Mouse (Mus musculus) midbrain, embryonic 11.5 days (tissue): Measurements from ENCODE around the gene Zfp595. TPM values are rescaled to one million over a fixed set of nuclear protein-coding genes. Genes with fewer than 3 reads are reported as not detected.
"Not testable (repeated sequence)": the region's sequence is repeated elsewhere in the genome, so short reads cannot be mapped to it uniquely, and the experiment has no call there.

Source experiments
- ATAC-seq: fragments of 200-750 bp; cut with Nextera tagmentation; 2 replicates; pipeline ENCODE4 v1.8.0; 2017; ENCODE audit warnings: moderate TSS enrichment, moderate library complexity; ENCODE audit not compliant: low FRiP score
- DNase-seq: peaks from one replicate; pipeline ENCODE4 v3.0.0; 2015; ENCODE audit warnings: low spot score; ENCODE audit errors: missing footprints
- H3K27ac ChIP-seq: fragments of 300-500 bp; sonication (generic); 2 replicates; pipeline ENCODE4 v1.5.1; 2014; ENCODE audit warnings: low read depth, low read length
- H3K27me3 ChIP-seq: fragments of 300-500 bp; sonication (generic); 2 replicates; pipeline ENCODE4 v1.6.1; 2014; ENCODE audit warnings: mild to moderate bottlenecking, low read length, moderate library complexity, mixed read lengths; ENCODE audit not compliant: control insufficient read depth, insufficient read depth
- H3K36me3 ChIP-seq: fragments of 300-500 bp; sonication (generic); 2 replicates; pipeline ENCODE4 v1.6.1; 2014; ENCODE audit warnings: mild to moderate bottlenecking, low read length, moderate library complexity, mixed read lengths; ENCODE audit not compliant: control insufficient read depth, insufficient read depth
- H3K4me1 ChIP-seq: fragments of 300-500 bp; sonication (generic); 2 replicates; pipeline ENCODE4 v1.6.1; 2014; ENCODE audit warnings: low read length; ENCODE audit not compliant: control insufficient read depth, insufficient read depth
- H3K4me2 ChIP-seq: fragments of 300-500 bp; sonication (generic); 2 replicates; pipeline ENCODE4 v1.6.1; 2014; ENCODE audit warnings: mild to moderate bottlenecking, moderate library complexity
- H3K4me3 ChIP-seq: fragments of 300-500 bp; sonication (generic); 2 replicates; pipeline ENCODE4 v1.5.1; 2014; ENCODE audit warnings: low read depth, low read length
- H3K9ac ChIP-seq: fragments of 300-500 bp; sonication (generic); 2 replicates; pipeline ENCODE4 v1.6.1; 2014; ENCODE audit warnings: low read length
- H3K9me3 ChIP-seq: fragments of 300-500 bp; sonication (generic); 2 replicates; pipeline ENCODE4 v1.6.1; 2016; ENCODE audit warnings: low read length; ENCODE audit not compliant: control insufficient read depth
- WGBS: fragments of 180-500 bp; shearing (Covaris S2); extraction: QIAGEN DNeasy Blood & Tissue Kit; methylation state at CpG from one replicate; pipeline ENCODE4 v1.1.7; 2014; 5-methylcytosine and 5-hydroxymethylcytosine counted together
- polyA plus RNA-seq: library from polyadenylated mRNA; unstranded; fragments of >200 nt; fragmentation: Nextera tagmentation; extraction: Ambion mirVana; gene quantifications from 2 replicates; pipeline ENCODE4 v1.2.1, GENCODE M21; 2014

The Zfp595 gene
- 2.1 and 2.5 TPM in 2 replicates for polyA plus RNA-seq

- Histone ChIP-seq H3K4me1 (no peaks in the 10 kb centered on the region), H3K36me3 (no peaks in the 10 kb centered on the region), H3K27ac (no peak within 1 kb of the TSS), H3K9ac (peak within 1 kb of the TSS; percentile 61), H3K27me3 (no peaks in the 10 kb centered on the region), H3K4me2 (peak within 1 kb of the TSS; percentile 51), H3K4me3 (peak within 1 kb of the TSS; percentile 35), H3K9me3 (no peaks in the 10 kb centered on the region)
- DNase-seq (peak; percentile 98), ATAC-seq (peak; percentile 93)
- WGBS: 20% methylated on average over 17 of the region's 17 CpGs
These were observed at the start of gene Zfp595 for GRCm38 (mm10) chr13:67332019-67332724. Zfp595 (minus strand) TSS chr13:67332570.

GRCm38 (mm10) chr13:67376255-67376654 is 43.9 kb upstream of the Zfp595 start:
- not testable (repeated sequence) for H3K4me2 ChIP-seq, H3K4me1 ChIP-seq, H3K27me3 ChIP-seq, H3K4me3 ChIP-seq, ATAC-seq, H3K27ac ChIP-seq, H3K9ac ChIP-seq, DNase-seq, H3K9me3 ChIP-seq, H3K36me3 ChIP-seq
- WGBS: 73% methylated on average over 3 of the region's 3 CpGs

- not testable (repeated sequence) for H3K36me3 ChIP-seq, H3K4me1 ChIP-seq, H3K27me3 ChIP-seq, H3K9me3 ChIP-seq, H3K27ac ChIP-seq, H3K9ac ChIP-seq
- ATAC-seq (peak; percentile 92), DNase-seq (peak; percentile 93)
- Histone ChIP-seq H3K4me3 (peak within 1 kb of the TSS; percentile 29), H3K4me2 (peak within 1 kb of the TSS; percentile 46)
- 20% methylated on average over 13 of the region's 15 CpGs for WGBS
These were observed 42.9 kb upstream of the Zfp595 start, which contains the start of the genes Gm28041 and Zfp456 for GRCm38 (mm10) chr13:67375050-67375911. Gm28041 (minus strand) TSS chr13:67375733. Zfp456 (minus strand) TSS chr13:67375810.

- DNase-seq (peak; percentile 99), ATAC-seq (peak; percentile 96)
- no peaks in the 10 kb centered on the region for H3K9me3 ChIP-seq
- under 1% methylated on average over 15 of the region's 15 CpGs for WGBS
- H3K4me1 ChIP-seq: no peaks in the 10 kb centered on the region
- H3K4me3 ChIP-seq: peak within 1 kb of the TSS; percentile 53
- no peaks in the 10 kb centered on the region for H3K36me3 ChIP-seq
- peak within 1 kb of the TSS; percentile 50 for H3K9ac ChIP-seq
- H3K4me2 ChIP-seq: peak within 1 kb of the TSS; percentile 44
- H3K27ac ChIP-seq: no peak within 1 kb of the TSS
- H3K27me3 ChIP-seq: no peaks in the 10 kb centered on the region
These were observed 27.9 kb upstream of the Zfp595 start, which contains the start of the genes Gm28044 and Zfp953 for GRCm38 (mm10) chr13:67360131-67360744. Gm28044 (minus strand) TSS chr13:67360536. Zfp953 (minus strand) TSS chr13:67360605.

GRCm38 (mm10) chr13:67351854-67352253 is 19.5 kb upstream of the Zfp595 start:
- ATAC-seq: no peak

GRCm38 (mm10) chr13:67343422-67343821 is 11.1 kb upstream of the Zfp595 start:
- 89% methylated on average over 2 of the region's 2 CpGs for WGBS

More at GRCm38 (mm10) chr13:67351854-67352253, 19.5 kb upstream of the Zfp595 start:
- Histone ChIP-seq H3K4me3 (no peak overlapping the region), H3K4me1 (no peaks in the 10 kb centered on the region), H3K9ac (no peak overlapping the region), H3K4me2 (no peak overlapping the region), H3K9me3 (no peaks in the 10 kb centered on the region), H3K36me3 (no peaks in the 10 kb centered on the region), H3K27me3 (no peaks in the 10 kb centered on the region), H3K27ac (no peak overlapping the region)
- no peak for DNase-seq

GRCm38 (mm10) chr13:67332877-67333276 is 507 bp upstream of the Zfp595 start:
- H3K9me3 ChIP-seq: no peaks in the 10 kb centered on the region
- no peaks in the 10 kb centered on the region for H3K36me3 ChIP-seq
- H3K9ac ChIP-seq: peak overlapping the region; percentile 61
- DNase-seq (no peak), ATAC-seq (peak; percentile 20)
- WGBS: 82% methylated on average over 1 of the region's 1 CpGs
- no peaks in the 10 kb centered on the region for H3K4me1 ChIP-seq
- H3K4me3 ChIP-seq: peak overlapping the region; percentile 35
- no peaks in the 10 kb centered on the region for H3K27me3 ChIP-seq
- no peak overlapping the region for H3K27ac ChIP-seq
- peak overlapping the region; percentile 51 for H3K4me2 ChIP-seq

More at GRCm38 (mm10) chr13:67343422-67343821, 11.1 kb upstream of the Zfp595 start:
- no peak for ATAC-seq
- Histone ChIP-seq H3K4me3 (no peak overlapping the region), H3K27ac (no peak overlapping the region), H3K27me3 (no peaks in the 10 kb centered on the region), H3K4me1 (no peaks in the 10 kb centered on the region), H3K4me2 (no peak overlapping the region), H3K9me3 (no peaks in the 10 kb centered on the region), H3K36me3 (no peaks in the 10 kb centered on the region), H3K9ac (no peak overlapping the region)
- DNase-seq: no peak

GRCm38 (mm10) chr13:67306718-67307117 is 25.7 kb downstream of the Zfp595 start:
- H3K9me3 ChIP-seq: peaks cover under 1% of the 10 kb centered on the region; the same call in 1 of the 2 replicates
- no peak overlapping the region for H3K27ac ChIP-seq
- ATAC-seq: peak; percentile 78
- DNase-seq: no peak
- peak overlapping the region; percentile 75 for H3K9ac ChIP-seq
- H3K4me2 ChIP-seq: peak overlapping the region; percentile 90
- WGBS: 33% methylated on average over 5 of the region's 5 CpGs
- H3K27me3 ChIP-seq: no peaks in the 10 kb centered on the region
- peak overlapping the region; percentile 61 for H3K4me3 ChIP-seq
- no peaks in the 10 kb centered on the region for H3K36me3 ChIP-seq
- peaks cover 2% of the 10 kb centered on the region; the same call in 1 of the 2 replicates for H3K4me1 ChIP-seq
